ENCODE assay signal across 19 mouse cellular contexts in the genomic region with DNA sequence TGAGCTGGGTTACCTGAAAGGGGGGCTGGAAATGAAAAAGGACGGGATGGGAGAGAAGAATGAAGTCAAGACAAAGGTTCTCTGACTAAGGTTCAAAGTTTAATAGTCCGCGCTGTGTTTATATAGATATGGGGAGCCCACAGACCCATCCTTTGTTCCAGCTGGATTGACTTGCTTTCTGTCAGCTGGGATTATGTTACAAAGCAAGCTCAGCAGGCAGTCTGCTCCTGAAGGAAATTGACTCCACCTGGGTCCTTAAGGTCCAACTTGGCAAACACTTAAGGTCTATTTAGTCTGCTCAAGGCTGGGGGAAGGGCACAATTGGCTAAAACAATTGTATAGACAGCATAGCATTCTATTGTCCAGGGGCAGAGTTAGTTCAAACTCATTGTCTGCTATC.
DNase-seq lines count a peak whose midpoint lies in the region; ATAC-seq and TF ChIP-seq lines count a peak whose summit lies in the region.
"Had no signal": no experiment of that assay in that cellular context is flagged by ENCODE, and none has a peak within 500 bp of the region (broad histone marks: within the 10 kb centered on the region; RNA-seq: fewer than 3 reads in every experiment).

No protein-coding gene starts in this region.

- H3K27ac ChIP-seq in hindbrain, embryonic 10.5 days, result no peak overlapping the region
- H3K27ac ChIP-seq in hindbrain, embryonic 12.5 days, result no peak overlapping the region
- no peak overlapping the region for H3K27ac ChIP-seq in lung, embryonic 14.5 days (ENCODE audit: low read depth)
- no peak overlapping the region for H3K27ac ChIP-seq in embryonic facial prominence, embryonic 11.5 days (replicated peaks; ENCODE audit: low read depth, low read length)
- H3K27ac ChIP-seq: heart, adult 2 months; heart, embryonic 15.5 days had no signal

- peak; percentile 9 for DNase-seq in hindbrain, embryonic 10.5 days (ENCODE audit: low spot score)
- peak; percentile 44 for DNase-seq in lung, embryonic 14.5 days
- no peak for DNase-seq in lung, postnatal 25 days (ENCODE audit: low spot score)
- peak; percentile 39 for DNase-seq in ZHBTc4 (ENCODE audit: low read depth, low spot score)
- peak; percentile 66 for DNase-seq in embryonic facial prominence, embryonic 11.5 days (ENCODE audit: low spot score)
- no peak for DNase-seq in adrenal gland, postnatal 4 days (ENCODE audit: low spot score in 2 of 2)
- DNase-seq in layer of hippocampus, adult 8-10 months (ENCODE audit: low spot score in 2 of 2), result no peak
- DNase-seq: adrenal gland, adult 8-10 months; B cell, adult 2 months; gastrocnemius, postnatal 14 days; heart, adult 2 months; heart, postnatal 4 days; kidney, postnatal 10 days; layer of hippocampus, postnatal 36 days; liver, postnatal 0 days; right cerebral cortex, postnatal 25 days; thymus, postnatal 4 days had no signal

- no peak overlapping the region for H3K4me3 ChIP-seq in hindbrain, embryonic 10.5 days
- no peak overlapping the region for H3K4me3 ChIP-seq in hindbrain, embryonic 12.5 days
- H3K4me3 ChIP-seq in lung, embryonic 14.5 days (ENCODE audit: low read depth, low read length), result no peak overlapping the region
- H3K4me3 ChIP-seq in embryonic facial prominence, embryonic 11.5 days (ENCODE audit: low read depth, low read length), result no peak overlapping the region
- H3K4me3 ChIP-seq: heart, adult 2 months; heart, embryonic 15.5 days had no signal

- H3K4me1 ChIP-seq in hindbrain, embryonic 10.5 days (replicated peaks), result no peaks in the 10 kb centered on the region
- H3K4me1 ChIP-seq in hindbrain, embryonic 12.5 days, result no peaks in the 10 kb centered on the region
- no peaks in the 10 kb centered on the region for H3K4me1 ChIP-seq in lung, embryonic 14.5 days (ENCODE audit: insufficient read depth)
- no peaks in the 10 kb centered on the region for H3K4me1 ChIP-seq in embryonic facial prominence, embryonic 11.5 days (ENCODE audit: control insufficient read depth, insufficient read depth, low read length)
- H3K4me1 ChIP-seq: heart, embryonic 15.5 days had no signal

- H3K27me3 ChIP-seq in hindbrain, embryonic 10.5 days (ENCODE audit: insufficient read depth, poor library complexity, severe bottlenecking), result no peaks in the 10 kb centered on the region
- no peaks in the 10 kb centered on the region for H3K27me3 ChIP-seq in hindbrain, embryonic 12.5 days
- no peaks in the 10 kb centered on the region for H3K27me3 ChIP-seq in lung, embryonic 14.5 days (ENCODE audit: insufficient read depth, low read length)
- H3K27me3 ChIP-seq in embryonic facial prominence, embryonic 11.5 days (ENCODE audit: control insufficient read depth, insufficient read depth, low read length), result no peaks in the 10 kb centered on the region
- H3K27me3 ChIP-seq: heart, embryonic 15.5 days had no signal

- H3K4me2 ChIP-seq in hindbrain, embryonic 12.5 days (replicated peaks), result no peak overlapping the region
- no peak overlapping the region for H3K4me2 ChIP-seq in lung, embryonic 14.5 days
- H3K4me2 ChIP-seq in embryonic facial prominence, embryonic 11.5 days (ENCODE audit: low read depth, low read length), result no peak overlapping the region
- H3K4me2 ChIP-seq: heart, embryonic 15.5 days had no signal

- no peak for TF ChIP-seq CTCF in lung, embryonic 14.5 days (IDR thresholded peaks at IDR 0.05; ENCODE audit: low read depth)

- H3K9ac ChIP-seq in hindbrain, embryonic 12.5 days, result no peak overlapping the region
- H3K9ac ChIP-seq in lung, embryonic 14.5 days, result no peak overlapping the region
- no peak overlapping the region for H3K9ac ChIP-seq in embryonic facial prominence, embryonic 11.5 days (replicated peaks; ENCODE audit: low read length)
- H3K9ac ChIP-seq: heart, embryonic 15.5 days; liver, postnatal 0 days had no signal

- WGBS in hindbrain, embryonic 10.5 days, result 61% methylated on average over 3 of the region's 3 CpGs
- WGBS in hindbrain, embryonic 12.5 days, result 63% methylated on average over 3 of the region's 3 CpGs
- 49% methylated on average over 3 of the region's 3 CpGs for WGBS in lung, embryonic 14.5 days
- WGBS in embryonic facial prominence, embryonic 11.5 days, result 25% methylated on average over 3 of the region's 3 CpGs

- no peaks in the 10 kb centered on the region for H3K9me3 ChIP-seq in hindbrain, embryonic 10.5 days
- no peaks in the 10 kb centered on the region for H3K9me3 ChIP-seq in hindbrain, embryonic 12.5 days (replicated peaks)
- no peaks in the 10 kb centered on the region for H3K9me3 ChIP-seq in lung, embryonic 14.5 days (ENCODE audit: low read depth, low read length)
- H3K9me3 ChIP-seq in embryonic facial prominence, embryonic 11.5 days (replicated peaks; ENCODE audit: control insufficient read depth, low read length), result no peaks in the 10 kb centered on the region
- H3K9me3 ChIP-seq: heart, embryonic 15.5 days had no signal

- no peak for ATAC-seq in hindbrain, embryonic 12.5 days (ENCODE audit: low FRiP score)
- peak; percentile 79 for ATAC-seq in lung, embryonic 14.5 days (ENCODE audit: insufficient read depth)
- ATAC-seq in embryonic facial prominence, embryonic 11.5 days (replicated peaks; ENCODE audit: insufficient number of reproducible peaks, low FRiP score, low TSS enrichment, low read depth), result peak; percentile 44; the same call in 1 of the 2 replicates
- ATAC-seq: liver, postnatal 0 days had no signal

- H3K36me3 ChIP-seq in hindbrain, embryonic 10.5 days, result no peaks in the 10 kb centered on the region
- no peaks in the 10 kb centered on the region for H3K36me3 ChIP-seq in hindbrain, embryonic 12.5 days
- no peaks in the 10 kb centered on the region for H3K36me3 ChIP-seq in lung, embryonic 14.5 days (ENCODE audit: insufficient read depth)
- no peaks in the 10 kb centered on the region for H3K36me3 ChIP-seq in embryonic facial prominence, embryonic 11.5 days (replicated peaks; ENCODE audit: control insufficient read depth, insufficient read depth, low read depth, low read length)
- H3K36me3 ChIP-seq: heart, embryonic 15.5 days had no signal

Comparison
In these comparisons a context has a peak if more than half of its experiments do, and no peak if none do; other contexts are left out.
1. DNase-seq: peak in hindbrain, embryonic 10.5 days (single experiment), lung, embryonic 14.5 days (single experiment), ZHBTc4 (single experiment) and embryonic facial prominence, embryonic 11.5 days (single experiment); none in lung, postnatal 25 days (single experiment), adrenal gland, postnatal 4 days (0 of 2) and layer of hippocampus, adult 8-10 months (0 of 2).